Mouse (Mus musculus) neural tube, embryonic 15.5 days (tissue): ENCODE measurements around the gene Diras1. TPM values are rescaled to one million over a fixed set of nuclear protein-coding genes. Genes with fewer than 3 reads are reported as not detected.
"Not testable (repeated sequence)": the region's sequence is repeated elsewhere in the genome, so short reads cannot be mapped to it uniquely, and the experiment has no call there.

Experiments
- ATAC-seq: fragments of 200-750 bp; cut with Nextera tagmentation; 2 replicates; pipeline ENCODE4 v1.8.0; 2017; ENCODE audit warnings: mild to moderate bottlenecking, moderate TSS enrichment, moderate library complexity; ENCODE audit not compliant: low FRiP score
- H3K27ac ChIP-seq: fragments of 300-500 bp; sonication (generic); replicated peaks from 2 replicates; pipeline ENCODE4 v1.5.1; 2015; ENCODE audit warnings: mild to moderate bottlenecking, inconsistent platforms
- H3K27me3 ChIP-seq: fragments of 300-500 bp; sonication (generic); replicated peaks from 2 replicates; pipeline ENCODE4 v1.6.1; 2015; ENCODE audit warnings: inconsistent platforms
- H3K36me3 ChIP-seq: fragments of 300-500 bp; sonication (generic); 2 replicates; pipeline ENCODE4 v1.6.1; 2015; ENCODE audit warnings: inconsistent platforms
- H3K4me1 ChIP-seq: fragments of 300-500 bp; sonication (generic); 2 replicates; pipeline ENCODE4 v1.6.1; 2015; ENCODE audit warnings: inconsistent platforms
- H3K4me2 ChIP-seq: fragments of 300-500 bp; sonication (generic); 2 replicates; pipeline ENCODE4 v1.6.1; 2015; ENCODE audit warnings: inconsistent platforms, mild to moderate bottlenecking, moderate library complexity
- H3K4me3 ChIP-seq: fragments of 300-500 bp; sonication (generic); replicated peaks from 2 replicates; pipeline ENCODE4 v1.5.1; 2015; ENCODE audit warnings: mild to moderate bottlenecking, inconsistent platforms
- H3K9ac ChIP-seq: fragments of 300-500 bp; sonication (generic); replicated peaks from 2 replicates; pipeline ENCODE4 v1.6.1; 2015; ENCODE audit warnings: mild to moderate bottlenecking, inconsistent platforms
- H3K9me3 ChIP-seq: fragments of 300-500 bp; sonication (generic); replicated peaks from 2 replicates; pipeline ENCODE4 v1.6.1; 2016; ENCODE audit warnings: inconsistent platforms
- WGBS: fragments of 180-500 bp; shearing (Covaris S2); methylation state at CpG from one replicate; pipeline ENCODE4 v1.1.7; 2015; ENCODE audit warnings: mixed read lengths; 5-methylcytosine and 5-hydroxymethylcytosine counted together
- polyA plus RNA-seq: library from polyadenylated mRNA; unstranded; fragments of >200 nt; fragmentation: Nextera tagmentation; extraction: Ambion mirVana; gene quantifications from 2 replicates; pipeline ENCODE4 v1.2.1, GENCODE M21; 2015

Diras1 gene
- polyA plus RNA-seq, 1 experiment from 2014 or later = 69.4 TPM

- H3K4me2 ChIP-seq = no peak overlapping the region
- WGBS = 89% methylated on average over 6 of the region's 6 CpGs
- H3K4me1 ChIP-seq = peaks cover 44% of the 10 kb centered on the region
- H3K36me3 ChIP-seq = peaks cover 21% of the 10 kb centered on the region
- ATAC-seq = no peak
- H3K27me3 ChIP-seq = no peaks in the 10 kb centered on the region
- H3K27ac ChIP-seq = no peak overlapping the region
- H3K9ac ChIP-seq = 0 out of 2 replicates have a peak overlapping the region, but pooled peaks have one; percentile 8
- no peak overlapping the region for H3K4me3 ChIP-seq
- H3K9me3 ChIP-seq = no peaks in the 10 kb centered on the region
These were observed 29.7 kb upstream of the Diras1 start for GRCm38 (mm10) chr10:81055169-81055568.

- H3K4me1 ChIP-seq = peaks cover 23% of the 10 kb centered on the region
- H3K27me3 ChIP-seq = no peaks in the 10 kb centered on the region
- no peak for ATAC-seq
- 94% methylated on average over 5 of the region's 5 CpGs for WGBS
- no peaks in the 10 kb centered on the region for H3K9me3 ChIP-seq
- H3K4me2 ChIP-seq = no peak overlapping the region
- no peak overlapping the region for H3K4me3 ChIP-seq
- H3K27ac ChIP-seq = no peak overlapping the region
- peaks cover 47% of the 10 kb centered on the region for H3K36me3 ChIP-seq
- no peak overlapping the region for H3K9ac ChIP-seq
These were observed 27.1 kb upstream of the Diras1 start for GRCm38 (mm10) chr10:81052577-81052976.

DNA sequence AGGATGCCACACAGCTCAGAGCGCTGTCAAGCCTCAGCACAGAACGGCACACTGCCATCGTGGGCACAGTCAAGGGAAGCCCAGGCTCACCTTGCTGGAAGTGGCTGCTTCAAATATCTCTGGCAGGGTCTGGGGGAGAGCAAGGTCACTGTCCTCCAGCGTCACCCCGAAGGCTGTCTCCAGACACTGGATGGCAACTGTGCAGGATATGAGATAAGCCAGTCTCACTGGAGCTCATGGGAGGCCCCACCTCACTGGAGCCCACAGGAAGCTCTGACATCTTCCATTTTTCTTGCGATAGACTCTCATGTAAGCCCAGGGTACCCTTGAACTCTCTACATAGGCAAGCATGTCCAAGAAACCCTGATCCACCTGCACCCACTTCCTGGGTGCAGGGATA lies 25.7 kb upstream of the Diras1 start:
- ATAC-seq = no peak
- Histone ChIP-seq H3K4me2 (no peak overlapping the region), H3K4me1 (peaks cover 10% of the 10 kb centered on the region), H3K27me3 (no peaks in the 10 kb centered on the region), H3K9ac (no peak overlapping the region), H3K4me3 (no peak overlapping the region), H3K36me3 (peaks cover 61% of the 10 kb centered on the region), H3K9me3 (no peaks in the 10 kb centered on the region), H3K27ac (no peak overlapping the region)
- 97% methylated on average over 6 of the region's 6 CpGs for WGBS

- ATAC-seq = no peak
- Histone ChIP-seq H3K9ac (no peak overlapping the region), H3K27ac (no peak overlapping the region), H3K4me2 (no peak overlapping the region), H3K9me3 (no peaks in the 10 kb centered on the region), H3K4me3 (no peak overlapping the region), H3K27me3 (no peaks in the 10 kb centered on the region), H3K36me3 (peaks cover 66% of the 10 kb centered on the region), H3K4me1 (peaks cover 8% of the 10 kb centered on the region)
- 89% methylated on average over 4 of the region's 4 CpGs for WGBS
These were observed 25.2 kb upstream of the Diras1 start for GRCm38 (mm10) chr10:81050645-81051044.

GRCm38 (mm10) chr10:81045246-81045645 lies 19.8 kb upstream of the Diras1 start:
- ATAC-seq, H3K27ac ChIP-seq, H3K4me3 ChIP-seq: not testable (repeated sequence)

GRCm38 (mm10) chr10:81041458-81042175 lies 16.2 kb upstream of the Diras1 start:
- Histone ChIP-seq H3K9me3 (no peaks in the 10 kb centered on the region), H3K36me3 (peaks cover 42% of the 10 kb centered on the region), H3K27ac (no peak overlapping the region), H3K27me3 (no peaks in the 10 kb centered on the region), H3K9ac (no peak overlapping the region), H3K4me3 (no peak overlapping the region), H3K4me2 (no peak overlapping the region), H3K4me1 (peaks cover 9% of the 10 kb centered on the region; the same call in 1 of the 2 replicates)
- WGBS = 30% methylated on average over 13 of the region's 13 CpGs
- ATAC-seq = no peak

More at GRCm38 (mm10) chr10:81045246-81045645, 19.8 kb upstream of the Diras1 start:
- H3K4me2 ChIP-seq, H3K27me3 ChIP-seq, H3K9ac ChIP-seq, H3K9me3 ChIP-seq, H3K4me1 ChIP-seq: not testable (repeated sequence)
- peaks cover 78% of the 10 kb centered on the region for H3K36me3 ChIP-seq
- 91% methylated on average over 14 of the region's 14 CpGs for WGBS

GRCm38 (mm10) chr10:81036988-81037580 lies 11.6 kb upstream of the Diras1 start, which contains the start of gene Slc39a3:
TSS of gene Slc39a3 (minus strand) at chr10:81037426.
- Histone ChIP-seq H3K4me2 (peak within 1 kb of the TSS; percentile 72), H3K4me1 (peaks cover 37% of the 10 kb centered on the region), H3K36me3 (peaks cover 15% of the 10 kb centered on the region), H3K4me3 (peak within 1 kb of the TSS; percentile 96), H3K27ac (peak within 1 kb of the TSS; percentile 73), H3K27me3 (no peaks in the 10 kb centered on the region), H3K9me3 (no peaks in the 10 kb centered on the region), H3K9ac (peak within 1 kb of the TSS; percentile 91)
- WGBS = under 1% methylated on average over 32 of the region's 35 CpGs
- peak; percentile 99 for ATAC-seq

DNA sequence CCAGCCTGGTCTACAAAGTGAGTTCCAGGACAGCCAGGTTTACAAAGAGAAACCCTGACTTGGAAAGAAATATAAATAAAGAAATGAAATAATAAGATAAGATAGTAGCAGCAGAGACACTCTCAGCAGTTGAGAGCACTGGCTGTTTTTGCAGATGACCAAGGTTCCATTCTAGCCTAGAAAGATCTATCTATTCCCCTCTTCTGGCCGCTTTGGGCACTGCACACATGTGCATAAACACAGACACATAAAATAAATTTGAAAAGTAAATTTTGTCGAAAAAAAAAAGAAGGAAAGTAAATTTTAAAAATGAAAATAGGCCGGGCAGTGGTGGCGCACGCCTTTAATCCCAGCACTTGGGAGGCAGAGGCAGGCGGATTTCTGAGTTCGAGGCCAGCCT lies 10.8 kb upstream of the Diras1 start:
- Histone ChIP-seq H3K27me3 (no peaks in the 10 kb centered on the region), H3K4me2 (peak overlapping the region; percentile 72), H3K4me1 (peaks cover 35% of the 10 kb centered on the region), H3K36me3 (peaks cover 21% of the 10 kb centered on the region), H3K9ac (no peak overlapping the region), H3K4me3 (no peak overlapping the region), H3K9me3 (no peaks in the 10 kb centered on the region), H3K27ac (no peak overlapping the region)
- no peak for ATAC-seq
- 82% methylated on average over 7 of the region's 7 CpGs for WGBS

GRCm38 (mm10) chr10:81033586-81033985 lies 8.1 kb upstream of the Diras1 start:
- peaks cover 38% of the 10 kb centered on the region for H3K36me3 ChIP-seq
- no peaks in the 10 kb centered on the region for H3K27me3 ChIP-seq
- no peak overlapping the region for H3K4me3 ChIP-seq
- WGBS = 85% methylated on average over 10 of the region's 10 CpGs
- H3K9me3 ChIP-seq = no peaks in the 10 kb centered on the region
- no peak overlapping the region for H3K4me2 ChIP-seq
- H3K27ac ChIP-seq = no peak overlapping the region
- H3K4me1 ChIP-seq = peaks cover 38% of the 10 kb centered on the region
- no peak for ATAC-seq
- H3K9ac ChIP-seq = no peak overlapping the region

DNA sequence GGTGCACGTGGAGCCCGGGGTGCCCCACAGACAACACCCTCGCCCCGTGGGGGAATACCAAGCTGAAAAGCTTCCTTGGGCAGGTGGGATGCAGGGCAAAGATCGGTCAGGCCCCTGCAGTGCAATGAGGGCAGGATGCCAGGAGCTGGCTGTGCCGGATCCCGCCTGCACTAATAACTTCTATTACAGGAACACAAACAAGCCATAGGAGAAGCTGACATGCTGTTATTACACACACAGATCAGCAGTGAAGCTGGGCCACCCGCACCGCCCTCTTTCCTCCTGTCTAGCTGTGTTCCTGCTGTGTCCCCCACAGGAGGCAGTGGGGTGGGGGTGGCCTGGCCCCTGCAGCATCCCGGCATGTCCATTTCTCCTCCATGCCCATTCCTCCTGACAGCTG lies 3.6 kb upstream of the Diras1 start:
- 58% methylated on average over 10 of the region's 10 CpGs for WGBS
- ATAC-seq = no peak

GRCm38 (mm10) chr10:81028219-81028618 lies 2.8 kb upstream of the Diras1 start:
- Histone ChIP-seq H3K4me2 (no peak overlapping the region), H3K4me3 (no peak overlapping the region), H3K27ac (no peak overlapping the region), H3K4me1 (peaks cover 28% of the 10 kb centered on the region), H3K36me3 (peaks cover 35% of the 10 kb centered on the region), H3K9me3 (no peaks in the 10 kb centered on the region), H3K27me3 (peaks cover 13% of the 10 kb centered on the region; the same call in 1 of the 2 replicates), H3K9ac (no peak overlapping the region)
- no peak for ATAC-seq

More for the DNA sequence above, 3.6 kb upstream of the Diras1 start:
- Histone ChIP-seq H3K4me1 (peaks cover 29% of the 10 kb centered on the region), H3K36me3 (peaks cover 38% of the 10 kb centered on the region), H3K27ac (no peak overlapping the region), H3K4me3 (no peak overlapping the region), H3K27me3 (peaks cover 9% of the 10 kb centered on the region; the same call in 1 of the 2 replicates), H3K9ac (no peak overlapping the region), H3K9me3 (no peaks in the 10 kb centered on the region), H3K4me2 (no peak overlapping the region)

GRCm38 (mm10) chr10:81027331-81027730 lies 1.9 kb upstream of the Diras1 start:
- H3K27me3 ChIP-seq = peaks cover 18% of the 10 kb centered on the region; the same call in 1 of the 2 replicates
- H3K4me3 ChIP-seq = no peak overlapping the region
- no peak overlapping the region for H3K9ac ChIP-seq
- H3K36me3 ChIP-seq = peaks cover 26% of the 10 kb centered on the region
- no peak for ATAC-seq
- H3K4me1 ChIP-seq = peaks cover 33% of the 10 kb centered on the region
- 83% methylated on average over 4 of the region's 4 CpGs for WGBS
- H3K4me2 ChIP-seq = no peak overlapping the region
- no peaks in the 10 kb centered on the region for H3K9me3 ChIP-seq
- H3K27ac ChIP-seq = no peak overlapping the region
